Mouse (Mus musculus) kidney, postnatal 10 days (tissue): ENCODE results near the gene Phf11a.
"Not testable (repeated sequence)": the region's sequence is repeated elsewhere in the genome, so short reads cannot be mapped to it uniquely, and the experiment has no call there.

Experiments
- DNase-seq: peaks from one replicate; pipeline ENCODE4 v3.0.0; 2021; ENCODE audit warnings: mixed read lengths

Phf11a gene

GRCm38 (mm10) chr14:59297391-59297790 is at the start of gene Phf11a:
Gene Phf11a, minus strand, starts transcription at chr14:59297522.
- not testable (repeated sequence) for DNase-seq

GRCm38 (mm10) chr14:59341189-59341588 is 43.9 kb upstream of the Phf11a start, which contains the start of gene Phf11b:
Gene Phf11b, minus strand, starts transcription at chr14:59341351.
- DNase-seq, result not testable (repeated sequence)

GRCm38 (mm10) chr14:59339541-59339940 is 42.2 kb upstream of the Phf11a start:
- DNase-seq, result no peak

GRCm38 (mm10) chr14:59336056-59336455 is 38.7 kb upstream of the Phf11a start:
- DNase-seq, result not testable (repeated sequence)

- DNase-seq, result peak; percentile 50
Measured at GRCm38 (mm10) chr14:59330499-59330898, 33.2 kb upstream of the Phf11a start.

GRCm38 (mm10) chr14:59319970-59320369 is 22.6 kb upstream of the Phf11a start:
- not testable (repeated sequence) for DNase-seq

GRCm38 (mm10) chr14:59319036-59319435 is 21.7 kb upstream of the Phf11a start:
- DNase-seq, result not testable (repeated sequence)

- DNase-seq, result not testable (repeated sequence)
Measured at GRCm38 (mm10) chr14:59291769-59292168, 5.6 kb downstream of the Phf11a start.

GRCm38 (mm10) chr14:59274961-59275360 is 22.4 kb downstream of the Phf11a start:
- not testable (repeated sequence) for DNase-seq

GRCm38 (mm10) chr14:59260056-59260455 is 37.3 kb downstream of the Phf11a start, which contains the start of gene Gm6904:
Gene Gm6904, minus strand, starts transcription at chr14:59260216.
- DNase-seq, result peak; percentile 10

GRCm38 (mm10) chr14:59255861-59256260 is 41.5 kb downstream of the Phf11a start:
- not testable (repeated sequence) for DNase-seq

- peak; percentile 30 for DNase-seq
Measured at GRCm38 (mm10) chr14:59250350-59250749, 47.0 kb downstream of the Phf11a start.

GRCm38 (mm10) chr14:59233635-59234034 is 63.7 kb downstream of the Phf11a start:
- DNase-seq, result no peak

GRCm38 (mm10) chr14:59232003-59232402 is 65.3 kb downstream of the Phf11a start:
- peak; percentile 15 for DNase-seq

- no peak for DNase-seq
Measured at GRCm38 (mm10) chr14:59230331-59230966, 66.9 kb downstream of the Phf11a start.

- DNase-seq, result no peak
Measured at GRCm38 (mm10) chr14:59229822-59230221, 67.5 kb downstream of the Phf11a start.
